Mouse (Mus musculus): ENCODE measurements around the gene Olfr46. TPM values are rescaled to one million over a fixed set of nuclear protein-coding genes. Genes with fewer than 3 reads are reported as not detected.

The Olfr46 gene
- polyA plus RNA-seq (2012; rRNA removed) = not detected in 2 replicates

GRCm38 (mm10) chr7:140600969-140601368, at the start of gene Olfr46:
Gene Olfr46, plus strand, starts transcription at chr7:140601269.

DNA sequence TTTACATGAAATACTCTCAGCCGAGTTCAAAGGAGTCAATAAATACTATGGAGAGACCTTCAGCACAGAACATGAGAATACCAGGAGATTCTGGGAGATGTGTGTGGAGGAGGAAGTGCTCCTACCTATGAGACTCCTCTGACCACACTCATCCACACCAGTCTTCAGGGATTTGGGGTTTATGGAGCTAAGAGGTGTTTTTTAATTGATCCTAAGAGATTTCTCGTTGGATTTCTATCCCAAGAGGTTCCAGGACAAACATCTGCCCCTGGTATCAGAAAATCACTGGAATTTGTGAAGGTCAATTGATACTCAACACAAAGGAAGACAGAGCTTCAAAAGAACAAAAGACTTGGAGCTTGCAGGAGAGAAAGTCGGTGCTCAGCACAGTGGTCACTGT, 33.5 kb upstream of the Olfr46 start, which contains the start of gene Olfr538:
Gene Olfr538 (plus strand): TSS at position 301 of the 400 bp plus-strand sequence.

GRCm38 (mm10) chr7:140628670-140629069, 27.6 kb downstream of the Olfr46 start, which contains the start of gene Olfr61:
Gene Olfr61, plus strand, starts transcription at chr7:140628970.

DNA sequence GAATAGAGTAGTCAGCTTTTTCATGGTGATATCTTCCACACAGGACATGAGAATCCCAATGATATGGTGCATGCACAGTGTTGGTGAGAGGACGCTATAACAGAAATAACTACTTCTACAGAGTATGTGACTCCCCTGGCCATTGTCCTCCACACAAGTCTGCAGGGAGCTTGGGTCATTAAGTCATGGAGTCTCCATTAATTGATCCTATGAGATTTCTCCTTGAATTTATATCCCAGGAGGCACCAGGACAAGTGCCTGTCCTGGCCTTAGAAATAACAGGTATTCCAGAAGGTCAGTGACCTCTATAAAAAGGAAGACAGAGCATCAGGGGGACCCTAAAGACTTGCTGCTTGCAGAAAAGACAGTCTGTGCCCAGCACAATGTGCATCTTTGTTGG, 45.1 kb downstream of the Olfr46 start, which contains the start of gene Olfr53:
Gene Olfr53 (plus strand): TSS at position 301 of the 400 bp plus-strand sequence.

DNA sequence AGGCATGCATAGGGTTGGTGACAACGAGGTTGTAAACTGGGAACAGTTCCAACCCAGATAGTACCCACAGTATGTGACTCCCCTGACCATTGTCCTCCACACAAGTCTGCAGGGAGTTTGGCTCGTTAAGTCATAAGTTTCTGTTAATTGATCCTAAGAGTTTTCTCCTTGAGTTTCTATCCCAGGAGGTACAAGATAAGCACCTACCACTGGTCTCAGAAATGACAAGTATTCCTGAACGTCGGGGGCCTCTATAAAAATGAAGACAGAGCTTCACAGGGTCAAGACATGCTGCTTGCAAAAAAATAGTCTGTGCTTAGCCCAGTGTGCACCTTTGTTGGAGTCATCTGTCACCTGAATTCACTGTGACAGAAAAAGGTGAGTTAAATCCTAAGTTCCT, 58.6 kb downstream of the Olfr46 start, which contains the start of gene Olfr539:
Gene Olfr539 (plus strand): TSS at position 301 of the 400 bp plus-strand sequence.

Other genes with a start within 250 kb of the Olfr46 start
- not detected in 2 replicates for gene Olfr60, start 239.6 kb upstream of the Olfr46 start, polyA plus RNA-seq (2012; rRNA removed)
- gene Olfr530, start 224.9 kb upstream of the Olfr46 start, polyA plus RNA-seq (2012; rRNA removed) = not detected in 2 replicates
- not detected in 2 replicates for gene Olfr531, start 198.4 kb upstream of the Olfr46 start, polyA plus RNA-seq (2012; rRNA removed)
- gene Olfr532, start 179.6 kb upstream of the Olfr46 start, polyA plus RNA-seq (2012; rRNA removed) = not detected in 2 replicates
- gene Olfr533, start 137.9 kb upstream of the Olfr46 start, polyA plus RNA-seq (2012; rRNA removed) = not detected in 2 replicates
- not detected in 2 replicates for gene Olfr535, start 117.1 kb upstream of the Olfr46 start, polyA plus RNA-seq (2012; rRNA removed)
- gene Olfr536, start 93.9 kb upstream of the Olfr46 start, polyA plus RNA-seq (2012; rRNA removed) = not detected in 2 replicates
- not detected in 2 replicates for gene Olfr538, start 33.4 kb upstream of the Olfr46 start, polyA plus RNA-seq (2012; rRNA removed)
- gene Olfr61, start 27.7 kb downstream of the Olfr46 start, polyA plus RNA-seq (2012; rRNA removed) = not detected in 2 replicates
- gene Olfr53, start 45.2 kb downstream of the Olfr46 start, polyA plus RNA-seq (2012; rRNA removed) = not detected in 2 replicates
- gene Olfr539, start 58.7 kb downstream of the Olfr46 start, polyA plus RNA-seq (2012; rRNA removed) = not detected in 2 replicates
- not detected in 2 replicates for gene Olfr45, start 80.7 kb downstream of the Olfr46 start, polyA plus RNA-seq (2012; rRNA removed)
- not detected in 2 replicates for gene Olfr541, start 96.0 kb downstream of the Olfr46 start, polyA plus RNA-seq (2012; rRNA removed)
- 60.5 and 91.1 TPM in 2 replicates for gene Cyp2e1, start 162.5 kb downstream of the Olfr46 start, polyA plus RNA-seq (2012; rRNA removed)
- 0.06 and 0.07 TPM in 2 replicates for gene Syce1, start 186.6 kb downstream of the Olfr46 start, polyA plus RNA-seq (2012; rRNA removed)
- 0.17 and 0.21 TPM in 2 replicates for gene Zfp941, start 220.9 kb downstream of the Olfr46 start, polyA plus RNA-seq (2012; rRNA removed)
- 112 and 142 TPM in 2 replicates for gene Urah, start 233.7 kb downstream of the Olfr46 start, polyA plus RNA-seq (2012; rRNA removed)
- not detected in 2 replicates for gene Scgb1c1, start 244.3 kb downstream of the Olfr46 start, polyA plus RNA-seq (2012; rRNA removed)
- gene Odf3, start 246.5 kb downstream of the Olfr46 start, polyA plus RNA-seq (2012; rRNA removed) = not detected in 2 replicates

All from liver, embryonic 18 days (tissue).